Mouse (Mus musculus): ENCODE measurements around the gene Zfhx2. TPM values are rescaled to one million over a fixed set of nuclear protein-coding genes. Genes with fewer than 3 reads are reported as not detected.
"Not testable (repeated sequence)": the region's sequence is repeated elsewhere in the genome, so short reads cannot be mapped to it uniquely, and the experiment has no call there.

Zfhx2 gene
- polyA plus RNA-seq, 1 experiment from 2014 or later = 4.3 TPM

DNA sequence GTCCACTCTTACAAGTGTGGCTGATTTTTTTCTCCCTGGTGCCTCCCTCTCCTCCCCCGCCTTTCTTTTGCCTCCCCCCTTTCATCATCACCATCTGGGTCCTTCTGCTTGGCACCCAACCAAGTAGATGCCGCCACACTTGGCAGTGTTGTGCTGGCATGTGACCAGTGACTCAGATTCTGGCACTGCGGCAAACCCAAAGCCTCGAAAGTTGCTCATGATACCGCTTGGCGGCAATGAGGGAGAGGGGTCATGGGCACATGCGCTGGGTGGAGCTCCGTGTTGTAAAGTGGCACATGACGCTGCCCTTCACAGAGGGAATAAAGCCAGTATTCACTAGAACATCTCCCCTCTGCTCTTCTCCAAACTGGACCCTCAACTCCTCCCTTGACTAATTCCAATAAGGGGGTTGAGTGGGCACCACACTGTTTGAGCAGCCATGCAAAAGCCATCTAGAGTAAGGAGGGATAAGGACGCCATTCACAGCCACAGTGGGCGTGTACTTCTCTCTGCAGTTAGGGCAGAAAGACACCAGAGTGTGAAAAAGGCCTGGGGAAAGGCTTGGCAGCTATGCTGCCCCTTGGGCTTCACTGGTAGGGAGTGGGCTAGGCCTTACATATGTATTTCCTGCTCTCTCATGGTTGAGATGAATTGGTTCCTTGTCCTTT is 36.8 kb downstream of the Zfhx2 start:
- ATAC-seq (ENCODE audit: low FRiP score, low TSS enrichment) = no peak
- WGBS = 79% methylated on average over 11 of the region's 11 CpGs

DNA sequence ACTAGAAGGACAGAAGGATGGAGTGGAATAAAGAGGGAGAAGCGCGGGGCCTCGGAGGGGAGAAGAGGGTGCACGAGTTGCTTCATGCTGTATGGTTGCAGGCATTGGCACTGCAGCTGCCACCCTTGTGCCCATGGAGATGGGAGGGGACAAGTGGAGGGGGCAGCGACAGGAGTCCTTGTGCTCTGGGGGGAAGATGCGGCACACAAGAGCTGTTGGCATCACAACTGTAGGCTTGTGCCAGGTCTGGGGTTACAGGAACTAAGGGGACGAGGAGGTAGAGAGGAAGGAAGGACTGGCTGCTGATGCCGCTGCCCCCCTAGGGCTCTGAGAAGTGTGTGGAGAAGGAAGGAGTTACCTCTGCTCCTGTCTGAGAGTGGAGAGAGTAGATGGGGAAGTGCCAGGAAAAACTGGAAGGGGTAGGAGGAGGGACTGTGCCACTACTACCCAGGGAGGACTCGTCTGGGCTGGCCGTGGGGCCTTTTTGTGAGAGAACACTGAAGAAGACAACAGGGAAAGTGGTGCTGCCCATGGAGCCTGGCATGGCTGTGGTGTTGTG is 37.9 kb downstream of the Zfhx2 start:
- Histone ChIP-seq H3K9me3 (ENCODE audit: low read length) (no peaks in the 10 kb centered on the region), H3K27ac (ENCODE audit: low read length) (no peak overlapping the region), H3K4me2 (replicated peaks; ENCODE audit: low read depth, low read length) (no peak overlapping the region), H3K36me3 (ENCODE audit: insufficient read depth, low read length) (no peaks in the 10 kb centered on the region), H3K4me3 (ENCODE audit: low read length) (no peak overlapping the region), H3K27me3 (ENCODE audit: insufficient read depth, low read length) (no peaks in the 10 kb centered on the region), H3K9ac (replicated peaks; ENCODE audit: low read length) (no peak overlapping the region), H3K4me1 (ENCODE audit: insufficient read depth, low read length) (no peaks in the 10 kb centered on the region)
- no peak for ATAC-seq (ENCODE audit: low FRiP score, low TSS enrichment)
- 89% methylated on average over 10 of the region's 10 CpGs for WGBS

More for the DNA sequence above, 36.8 kb downstream of the Zfhx2 start:
- no peaks in the 10 kb centered on the region; the same call in 1 of the 2 replicates for H3K4me1 ChIP-seq (ENCODE audit: insufficient read depth, low read length)
- H3K27me3 ChIP-seq (ENCODE audit: insufficient read depth, low read length) = no peaks in the 10 kb centered on the region
- no peak overlapping the region for H3K4me3 ChIP-seq (ENCODE audit: low read length)
- no peaks in the 10 kb centered on the region for H3K36me3 ChIP-seq (ENCODE audit: insufficient read depth, low read length)
- H3K9me3 ChIP-seq (ENCODE audit: low read length) = no peaks in the 10 kb centered on the region
- no peak overlapping the region for H3K9ac ChIP-seq (replicated peaks; ENCODE audit: low read length)
- H3K27ac ChIP-seq (ENCODE audit: low read length) = no peak overlapping the region
- H3K4me2 ChIP-seq (replicated peaks; ENCODE audit: low read depth, low read length) = no peak overlapping the region

GRCm38 (mm10) chr14:55053708-55054190 is 38.4 kb downstream of the Zfhx2 start:
- no peak overlapping the region for H3K9ac ChIP-seq (replicated peaks; ENCODE audit: low read length)
- no peaks in the 10 kb centered on the region for H3K9me3 ChIP-seq (ENCODE audit: low read length)
- WGBS = 87% methylated on average over 17 of the region's 17 CpGs
- H3K4me1 ChIP-seq (ENCODE audit: insufficient read depth, low read length) = no peaks in the 10 kb centered on the region
- H3K27me3 ChIP-seq (ENCODE audit: insufficient read depth, low read length) = no peaks in the 10 kb centered on the region
- ATAC-seq (ENCODE audit: low FRiP score, low TSS enrichment) = no peak
- no peaks in the 10 kb centered on the region for H3K36me3 ChIP-seq (ENCODE audit: insufficient read depth, low read length)
- no peak overlapping the region for H3K4me3 ChIP-seq (ENCODE audit: low read length)
- H3K4me2 ChIP-seq (replicated peaks; ENCODE audit: low read depth, low read length) = no peak overlapping the region
- no peak overlapping the region for H3K27ac ChIP-seq (ENCODE audit: low read length)

GRCm38 (mm10) chr14:55053050-55053449 is 39.1 kb downstream of the Zfhx2 start:
- Histone ChIP-seq H3K27me3 (ENCODE audit: insufficient read depth, low read length) (no peaks in the 10 kb centered on the region), H3K36me3 (ENCODE audit: insufficient read depth, low read length) (no peaks in the 10 kb centered on the region), H3K4me1 (ENCODE audit: insufficient read depth, low read length) (no peaks in the 10 kb centered on the region), H3K9me3 (ENCODE audit: low read length) (no peaks in the 10 kb centered on the region), H3K27ac (ENCODE audit: low read length) (no peak overlapping the region), H3K4me3 (ENCODE audit: low read length) (no peak overlapping the region), H3K4me2 (replicated peaks; ENCODE audit: low read depth, low read length) (no peak overlapping the region), H3K9ac (replicated peaks; ENCODE audit: low read length) (no peak overlapping the region)
- 86% methylated on average over 4 of the region's 4 CpGs for WGBS
- ATAC-seq (ENCODE audit: low FRiP score, low TSS enrichment) = no peak

DNA sequence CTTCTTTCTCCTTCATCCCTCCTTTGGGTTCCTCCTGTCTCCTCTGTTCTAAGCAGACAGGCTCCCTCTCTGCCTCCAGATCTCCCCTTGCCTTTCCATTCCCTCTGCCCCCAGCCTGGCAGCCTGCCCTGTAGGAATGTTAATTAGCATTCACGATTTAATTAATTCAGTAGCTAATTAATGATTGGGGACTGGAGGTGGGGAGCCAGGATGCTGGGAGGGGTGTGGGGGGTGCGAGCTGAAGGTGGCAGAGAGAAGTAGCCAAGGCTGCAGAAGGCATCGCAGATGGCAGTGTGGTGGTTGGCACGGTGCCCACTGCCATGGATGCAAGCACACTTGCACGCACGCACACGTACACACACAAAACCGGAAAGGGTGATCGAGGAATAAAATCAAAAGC is 39.6 kb downstream of the Zfhx2 start:
- H3K27ac ChIP-seq (ENCODE audit: low read length) = no peak overlapping the region
- no peak for ATAC-seq (ENCODE audit: low FRiP score, low TSS enrichment)
- no peaks in the 10 kb centered on the region for H3K27me3 ChIP-seq (ENCODE audit: insufficient read depth, low read length)
- H3K36me3 ChIP-seq (ENCODE audit: insufficient read depth, low read length) = no peaks in the 10 kb centered on the region
- H3K9ac ChIP-seq (replicated peaks; ENCODE audit: low read length) = no peak overlapping the region
- no peak overlapping the region for H3K4me2 ChIP-seq (replicated peaks; ENCODE audit: low read depth, low read length)
- WGBS = 73% methylated on average over 8 of the region's 9 CpGs
- H3K4me1 ChIP-seq (ENCODE audit: insufficient read depth, low read length) = no peaks in the 10 kb centered on the region
- H3K4me3 ChIP-seq (ENCODE audit: low read length) = no peak overlapping the region
- H3K9me3 ChIP-seq (ENCODE audit: low read length) = no peaks in the 10 kb centered on the region

DNA sequence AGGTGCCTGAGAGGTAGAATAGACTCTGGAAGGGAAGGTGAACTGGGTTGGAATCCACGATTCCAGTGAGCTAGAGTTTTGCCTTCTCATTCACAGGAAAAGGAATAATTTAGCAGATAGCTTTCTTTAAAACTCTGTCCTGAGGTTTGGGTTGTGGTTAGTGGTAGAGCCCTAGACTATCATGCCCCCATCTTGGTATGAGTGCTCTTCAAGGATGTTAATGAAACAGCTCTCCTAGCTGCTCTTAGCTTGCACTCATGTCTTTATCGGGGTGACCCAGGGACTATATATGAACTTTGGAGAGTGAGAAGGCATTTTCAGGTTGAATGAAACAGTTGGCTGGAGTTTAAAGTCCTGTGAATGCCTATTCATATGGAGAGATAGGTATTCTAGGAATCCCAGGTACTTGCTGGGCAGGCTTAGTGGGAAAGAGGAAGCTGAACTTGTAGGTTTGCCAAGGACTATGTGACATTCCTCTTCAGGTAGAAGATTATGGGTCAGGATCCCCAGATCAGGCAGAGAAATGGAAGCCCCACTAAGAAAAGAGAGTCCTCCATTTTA is 44.1 kb downstream of the Zfhx2 start:
- H3K9me3 ChIP-seq (ENCODE audit: low read length) = no peaks in the 10 kb centered on the region
- no peaks in the 10 kb centered on the region for H3K27me3 ChIP-seq (ENCODE audit: insufficient read depth, low read length)
- H3K4me2 ChIP-seq (replicated peaks; ENCODE audit: low read depth, low read length) = no peak overlapping the region
- H3K27ac ChIP-seq (ENCODE audit: low read length) = no peak overlapping the region
- no peak overlapping the region for H3K4me3 ChIP-seq (ENCODE audit: low read length)
- no peak overlapping the region for H3K9ac ChIP-seq (replicated peaks; ENCODE audit: low read length)
- WGBS = 76% methylated on average over 2 of the region's 2 CpGs
- H3K36me3 ChIP-seq (ENCODE audit: insufficient read depth, low read length) = no peaks in the 10 kb centered on the region
- ATAC-seq (ENCODE audit: low FRiP score, low TSS enrichment) = no peak
- H3K4me1 ChIP-seq (ENCODE audit: insufficient read depth, low read length) = no peaks in the 10 kb centered on the region

DNA sequence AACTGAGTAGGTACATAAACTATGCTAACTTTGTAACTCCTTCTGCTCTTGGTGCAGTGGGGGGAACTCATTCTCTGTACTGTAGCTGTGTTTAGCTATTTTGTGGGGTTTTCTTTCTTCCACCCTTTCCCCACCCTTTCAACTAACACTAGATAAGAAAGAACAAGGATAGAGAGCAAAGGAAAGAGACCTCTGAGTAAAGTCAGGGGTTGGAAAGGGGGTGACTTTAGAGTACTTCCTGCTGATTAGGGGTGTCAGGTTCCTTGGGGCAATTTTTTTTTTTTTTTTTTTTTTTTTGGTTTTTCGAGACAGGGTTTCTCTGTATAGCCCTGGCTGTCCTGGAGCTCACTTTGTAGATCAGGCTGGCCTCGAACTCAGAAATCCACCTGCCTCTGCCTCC is 48.4 kb downstream of the Zfhx2 start:
- H3K4me3 ChIP-seq (ENCODE audit: low read length); ATAC-seq (ENCODE audit: low FRiP score, low TSS enrichment); H3K4me1 ChIP-seq (ENCODE audit: insufficient read depth, low read length); H3K9me3 ChIP-seq (ENCODE audit: low read length); H3K9ac ChIP-seq (replicated peaks; ENCODE audit: low read length); H3K27ac ChIP-seq (ENCODE audit: low read length); H3K36me3 ChIP-seq (ENCODE audit: insufficient read depth, low read length); H3K4me2 ChIP-seq (replicated peaks; ENCODE audit: low read depth, low read length); H3K27me3 ChIP-seq (ENCODE audit: insufficient read depth, low read length): not testable (repeated sequence)
- WGBS = no CpG with 5 or more reads among the region's 2 CpGs

DNA sequence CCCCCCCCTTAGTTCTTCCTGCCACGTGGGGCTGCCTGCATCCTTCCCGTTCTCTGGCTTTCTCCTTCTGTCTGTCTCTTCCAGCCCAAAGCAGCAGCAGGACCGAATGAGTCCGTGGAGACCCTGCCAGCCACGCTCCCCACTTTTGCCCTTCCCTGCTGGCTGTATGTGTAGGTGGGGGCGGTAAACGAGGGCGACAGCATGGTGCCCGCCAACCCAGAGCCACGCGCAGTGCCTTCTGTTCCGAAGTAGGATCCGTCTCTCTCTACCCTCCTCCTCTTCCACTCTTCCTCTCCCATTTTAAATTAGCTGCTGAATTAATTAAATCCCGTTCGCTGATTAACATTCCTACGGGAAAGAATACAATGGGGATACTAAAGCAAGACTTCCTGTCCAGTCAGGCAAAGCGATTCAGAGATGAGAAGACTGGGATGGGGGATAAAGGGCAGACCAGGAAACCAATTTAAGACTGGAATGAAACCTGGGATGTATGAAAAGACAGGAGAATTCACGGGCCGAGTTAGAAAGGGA is 59.4 kb downstream of the Zfhx2 start:
- no peak overlapping the region for H3K4me3 ChIP-seq (ENCODE audit: low read length)
- H3K4me2 ChIP-seq (replicated peaks; ENCODE audit: low read depth, low read length) = no peak overlapping the region
- H3K27ac ChIP-seq (ENCODE audit: low read length) = no peak overlapping the region
- no peaks in the 10 kb centered on the region for H3K36me3 ChIP-seq (ENCODE audit: insufficient read depth, low read length)
- H3K9me3 ChIP-seq (ENCODE audit: low read length) = no peaks in the 10 kb centered on the region
- H3K9ac ChIP-seq (replicated peaks; ENCODE audit: low read length) = no peak overlapping the region
- H3K4me1 ChIP-seq (ENCODE audit: insufficient read depth, low read length) = peaks cover 8% of the 10 kb centered on the region; the same call in 1 of the 2 replicates
- ATAC-seq (ENCODE audit: low FRiP score, low TSS enrichment) = no peak
- no peaks in the 10 kb centered on the region for H3K27me3 ChIP-seq (ENCODE audit: insufficient read depth, low read length)
- 48% methylated on average over 19 of the region's 19 CpGs for WGBS

- Histone ChIP-seq H3K27me3 (ENCODE audit: insufficient read depth, low read length) (no peaks in the 10 kb centered on the region), H3K4me1 (ENCODE audit: insufficient read depth, low read length) (peaks cover 8% of the 10 kb centered on the region; the same call in 1 of the 2 replicates), H3K4me3 (ENCODE audit: low read length) (no peak overlapping the region), H3K9me3 (ENCODE audit: low read length) (no peaks in the 10 kb centered on the region), H3K27ac (ENCODE audit: low read length) (no peak overlapping the region), H3K9ac (replicated peaks; ENCODE audit: low read length) (no peak overlapping the region), H3K4me2 (replicated peaks; ENCODE audit: low read depth, low read length) (no peak overlapping the region), H3K36me3 (ENCODE audit: insufficient read depth, low read length) (0 out of 2 replicates have a peak, but pooled peaks cover 10% of the 10 kb centered on the region)
- WGBS = 11% methylated on average over 11 of the region's 11 CpGs
- no peak for ATAC-seq (ENCODE audit: low FRiP score, low TSS enrichment)
Measured at GRCm38 (mm10) chr14:55029034-55029698, 63.0 kb downstream of the Zfhx2 start.
